Mouse (Mus musculus): ENCODE measurements around the gene Hes3.

Gene Hes3

GRCm38 (mm10) chr4:152262187-152262586 lies 29.3 kb downstream of the Hes3 start:
- no peak for DNase-seq (ENCODE audit: low read depth in 2 of 2, low spot score in 2 of 2)

GRCm38 (mm10) chr4:152260451-152260850 lies 31.0 kb downstream of the Hes3 start:
- no peak for DNase-seq (ENCODE audit: low read depth in 2 of 2, low spot score in 2 of 2)

DNA sequence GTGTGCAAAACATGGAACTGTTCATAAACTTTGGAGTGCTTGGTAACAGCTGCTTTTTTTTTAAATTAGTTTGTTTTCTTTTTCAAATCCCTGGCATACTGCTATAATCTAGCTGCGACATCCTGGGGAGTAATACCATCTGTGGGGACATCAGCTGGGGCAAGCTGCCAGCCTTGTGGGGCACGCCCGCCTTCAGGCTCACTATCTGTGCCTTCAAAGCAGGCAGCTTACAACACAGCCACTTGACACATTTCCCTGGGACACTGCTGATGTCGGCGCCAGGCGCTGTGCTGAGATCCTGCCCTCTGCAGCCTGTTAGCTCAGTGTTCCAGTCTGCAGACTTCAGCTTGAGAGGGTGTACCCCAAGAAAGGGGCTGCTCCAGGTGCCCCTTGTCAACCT lies 34.4 kb downstream of the Hes3 start:
- DNase-seq (ENCODE audit: low read depth in 2 of 2, low spot score in 2 of 2): no peak

DNA sequence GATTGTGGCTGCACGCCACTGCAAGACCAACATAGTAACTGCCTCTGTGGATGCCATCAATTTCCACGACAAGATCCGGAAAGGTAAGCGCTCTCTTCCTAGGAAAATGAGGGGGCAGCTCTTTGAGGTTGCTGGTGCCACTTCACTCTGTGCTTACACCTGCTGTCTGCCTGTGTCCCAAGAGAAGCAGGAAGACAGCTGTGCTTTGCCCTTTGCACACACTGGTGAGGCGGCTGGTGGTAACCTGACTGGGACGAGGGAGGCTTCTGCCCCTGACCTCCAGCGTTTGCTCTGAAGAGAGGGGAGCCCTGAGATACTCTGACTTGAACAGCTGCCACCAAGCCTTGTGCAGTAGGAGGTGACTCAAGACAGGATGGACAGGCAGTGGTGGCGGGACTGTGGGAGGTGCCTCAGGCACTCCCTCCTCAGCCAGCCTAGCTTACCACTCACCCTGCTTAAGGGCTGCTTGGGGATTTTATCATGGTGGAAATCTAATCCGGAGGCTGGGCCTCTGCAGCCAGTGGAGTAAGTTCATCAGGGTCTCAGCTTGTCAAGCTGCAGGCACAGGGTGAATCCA lies 38.2 kb downstream of the Hes3 start:
- DNase-seq (ENCODE audit: low read depth in 2 of 2, low spot score in 2 of 2): no peak

- no peak for DNase-seq (ENCODE audit: low read depth in 2 of 2, low spot score in 2 of 2)
These were observed 40.8 kb downstream of the Hes3 start for GRCm38 (mm10) chr4:152250615-152251014.

- no peak for DNase-seq (ENCODE audit: low read depth in 2 of 2, low spot score in 2 of 2)
These were observed 44.3 kb downstream of the Hes3 start for GRCm38 (mm10) chr4:152247195-152247594.

GRCm38 (mm10) chr4:152246011-152246410 lies 45.5 kb downstream of the Hes3 start:
- no peak for DNase-seq (ENCODE audit: low read depth in 2 of 2, low spot score in 2 of 2)

DNA sequence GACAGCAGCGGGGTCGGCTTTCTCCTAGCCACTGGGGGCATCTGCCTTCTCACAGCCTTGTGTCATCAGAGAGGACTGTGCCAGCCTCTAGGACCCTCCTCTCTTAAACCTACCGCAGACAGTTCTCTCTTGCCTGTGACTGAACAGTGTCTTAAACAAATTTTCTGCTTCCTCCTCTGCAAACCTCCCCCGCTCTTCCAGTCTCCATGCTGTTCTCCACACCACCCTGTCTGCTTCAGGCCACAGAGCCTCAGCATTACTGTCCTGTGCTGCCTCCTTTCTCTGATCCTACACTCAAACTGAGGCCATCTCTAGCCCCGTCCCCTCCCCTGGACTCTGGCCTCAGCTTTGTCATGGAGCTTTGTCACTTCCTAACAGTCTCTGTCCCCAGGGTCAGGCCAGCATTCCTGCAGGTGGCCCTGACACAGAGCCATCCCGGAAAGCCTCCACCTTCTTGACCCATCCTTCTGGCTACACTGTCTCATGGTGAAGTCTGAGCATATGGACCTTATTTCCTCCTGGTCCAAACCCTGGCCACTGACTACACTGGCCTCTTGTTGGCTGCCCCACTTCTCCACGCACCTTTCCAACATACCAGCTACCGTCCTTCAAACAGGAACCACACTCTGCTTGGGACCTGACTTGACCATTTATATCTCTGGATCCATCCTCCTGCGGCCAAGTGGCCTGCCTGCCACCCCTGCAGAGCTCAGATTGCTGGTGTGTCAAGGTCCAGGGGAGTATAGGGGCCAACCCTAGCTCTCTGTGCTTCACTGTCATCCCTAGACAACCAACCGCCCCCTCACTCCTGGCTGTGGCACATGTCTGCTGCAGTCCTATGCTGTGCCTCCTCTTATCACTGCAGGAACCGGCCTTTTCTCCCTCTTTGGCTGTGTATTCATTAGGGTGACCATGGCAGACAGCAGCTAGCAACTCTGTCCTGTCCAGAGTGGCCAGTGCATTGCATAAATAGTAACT lies 46.6 kb downstream of the Hes3 start:
- no peak for DNase-seq (ENCODE audit: low read depth in 2 of 2, low spot score in 2 of 2)

DNA sequence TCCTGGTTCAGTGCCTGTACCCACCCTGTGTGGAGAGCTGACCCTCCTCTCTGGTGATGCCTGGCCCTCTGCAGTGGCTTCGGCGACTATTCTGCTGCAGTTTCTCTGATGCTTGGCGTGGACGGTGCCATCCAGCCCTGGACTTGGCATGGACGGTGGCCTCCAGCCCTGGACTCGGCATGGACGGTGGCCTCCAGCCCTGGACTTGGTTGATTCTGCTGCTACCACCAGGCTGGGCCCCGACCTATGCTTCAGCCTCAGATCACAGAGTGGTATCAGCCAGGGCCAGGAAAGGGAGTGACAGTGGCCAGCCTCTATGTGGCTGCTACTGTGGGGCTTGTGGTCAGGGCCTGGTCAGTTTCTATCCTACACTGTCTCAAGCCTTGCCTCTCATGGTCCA lies 47.5 kb downstream of the Hes3 start:
- no peak for DNase-seq (ENCODE audit: low read depth in 2 of 2, low spot score in 2 of 2)

DNA sequence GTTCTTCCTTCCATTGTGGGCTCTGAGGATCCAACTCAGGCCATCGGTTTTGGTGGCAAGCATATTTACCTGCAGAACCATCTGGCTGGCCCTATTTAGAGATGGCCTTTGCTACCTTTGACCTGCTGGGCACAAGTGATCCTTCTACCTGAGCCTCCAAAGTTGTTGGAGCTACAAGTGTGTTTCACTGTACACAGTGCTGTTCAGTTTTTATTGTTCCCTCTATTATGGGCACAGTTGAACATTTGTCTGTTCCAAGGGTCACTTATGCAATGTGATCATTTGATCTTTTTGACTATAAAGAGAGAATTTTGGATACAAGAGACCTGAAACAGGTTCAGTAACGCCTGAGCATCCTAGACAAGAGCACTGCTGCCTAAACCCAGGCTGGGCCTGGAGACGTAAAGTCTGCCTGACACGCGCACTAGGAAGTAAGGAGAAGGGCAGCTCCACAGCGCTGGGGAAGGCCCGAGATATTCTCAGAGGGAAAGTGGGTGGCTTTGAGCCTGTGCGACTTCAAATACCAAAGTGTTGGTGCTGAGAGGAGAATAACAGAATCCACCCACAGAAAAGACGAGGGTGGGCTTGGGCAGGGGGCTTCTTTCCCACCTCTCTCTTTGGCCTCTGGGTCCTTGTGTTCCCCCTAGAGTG lies 48.1 kb downstream of the Hes3 start:
- DNase-seq (ENCODE audit: low read depth in 2 of 2, low spot score in 2 of 2): no peak

DNA sequence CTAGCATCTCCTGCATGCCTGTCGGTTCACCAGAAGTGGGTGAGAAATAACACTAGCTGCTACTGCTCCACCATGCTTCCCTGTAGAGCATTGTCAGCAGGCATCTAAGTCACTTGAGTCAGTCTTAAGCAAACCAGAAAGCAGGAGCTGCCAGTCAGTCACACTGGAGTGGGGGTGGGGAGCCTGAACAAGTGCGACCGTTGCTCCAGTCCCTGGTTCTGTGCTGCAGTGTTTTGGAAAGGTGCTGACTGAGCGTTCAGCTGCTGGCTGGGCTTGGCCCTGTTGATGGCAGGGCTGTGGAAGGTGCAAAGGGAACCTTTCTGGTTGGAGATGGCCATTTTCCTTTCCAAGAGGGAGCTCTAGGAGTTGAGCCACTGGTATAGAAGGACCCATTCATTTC lies 51.5 kb downstream of the Hes3 start:
- no peak for DNase-seq (ENCODE audit: low read depth in 2 of 2, low spot score in 2 of 2)
